Mouse (Mus musculus) megakaryocyte, embryonic 14.5 days (primary cell): ENCODE measurements around the gene Cnpy1.

Experiments used
- FLI1 ChIP-seq: IDR thresholded peaks from 2 replicates; pipeline ENCODE4 v1.6.1; 2012; ENCODE audit warnings: low read length, inconsistent platforms, mixed read lengths
- GATA1 ChIP-seq: IDR thresholded peaks from 3 replicates; pipeline ENCODE4 v1.6.1; 2012; ENCODE audit warnings: mixed read lengths, low read length, inconsistent platforms, borderline replicate concordance

- TF ChIP-seq GATA1 (no peak), FLI1 (no peak)
These were observed 31.7 kb upstream of the Cnpy1 start for GRCm38 (mm10) chr5:28277279-28277678.
